Mouse (Mus musculus) midbrain, embryonic 11.5 days (tissue): ENCODE measurements at regions not wholly inside any gene's neighbourhood (a gene's known extent, or its start where the extent isn't known, plus 50 kb on each side); places are given as distances from the start of the nearest gene placed in this dataset.

Experiments used
- ATAC-seq: fragments of 200-750 bp; cut with Nextera tagmentation; 2 replicates; pipeline ENCODE4 v1.8.0; 2017; ENCODE audit warnings: moderate TSS enrichment, moderate library complexity; ENCODE audit not compliant: low FRiP score
- DNase-seq: peaks from one replicate; pipeline ENCODE4 v3.0.0; 2015; ENCODE audit warnings: low spot score; ENCODE audit errors: missing footprints
- H3K27ac ChIP-seq: fragments of 300-500 bp; sonication (generic); 2 replicates; pipeline ENCODE4 v1.5.1; 2014; ENCODE audit warnings: low read depth, low read length
- H3K27me3 ChIP-seq: fragments of 300-500 bp; sonication (generic); 2 replicates; pipeline ENCODE4 v1.6.1; 2014; ENCODE audit warnings: mild to moderate bottlenecking, low read length, moderate library complexity, mixed read lengths; ENCODE audit not compliant: control insufficient read depth, insufficient read depth
- H3K36me3 ChIP-seq: fragments of 300-500 bp; sonication (generic); 2 replicates; pipeline ENCODE4 v1.6.1; 2014; ENCODE audit warnings: mild to moderate bottlenecking, low read length, moderate library complexity, mixed read lengths; ENCODE audit not compliant: control insufficient read depth, insufficient read depth
- H3K4me1 ChIP-seq: fragments of 300-500 bp; sonication (generic); 2 replicates; pipeline ENCODE4 v1.6.1; 2014; ENCODE audit warnings: low read length; ENCODE audit not compliant: control insufficient read depth, insufficient read depth
- H3K4me2 ChIP-seq: fragments of 300-500 bp; sonication (generic); 2 replicates; pipeline ENCODE4 v1.6.1; 2014; ENCODE audit warnings: mild to moderate bottlenecking, moderate library complexity
- H3K4me3 ChIP-seq: fragments of 300-500 bp; sonication (generic); 2 replicates; pipeline ENCODE4 v1.5.1; 2014; ENCODE audit warnings: low read depth, low read length
- H3K9ac ChIP-seq: fragments of 300-500 bp; sonication (generic); 2 replicates; pipeline ENCODE4 v1.6.1; 2014; ENCODE audit warnings: low read length
- H3K9me3 ChIP-seq: fragments of 300-500 bp; sonication (generic); 2 replicates; pipeline ENCODE4 v1.6.1; 2016; ENCODE audit warnings: low read length; ENCODE audit not compliant: control insufficient read depth
- WGBS: fragments of 180-500 bp; shearing (Covaris S2); extraction: QIAGEN DNeasy Blood & Tissue Kit; methylation state at CpG from one replicate; pipeline ENCODE4 v1.1.7; 2014; 5-methylcytosine and 5-hydroxymethylcytosine counted together

DNA sequence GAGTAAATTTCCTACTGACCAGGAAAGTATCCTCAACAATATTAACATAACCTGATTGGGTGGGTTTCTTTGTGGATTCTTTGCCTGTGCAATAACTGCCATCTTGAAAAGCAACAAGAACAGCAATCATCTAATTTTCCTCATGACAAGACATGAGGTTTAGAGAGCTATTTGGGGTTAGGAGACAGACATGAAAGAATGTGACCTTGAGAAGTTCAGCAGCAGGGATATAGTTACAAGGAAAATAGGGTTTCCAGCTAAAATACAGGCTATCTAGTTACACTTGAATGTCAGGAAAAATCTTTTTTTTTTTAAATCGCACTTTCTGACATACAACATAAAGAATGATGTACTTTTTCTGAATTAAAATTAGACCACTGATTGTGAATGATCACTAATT is 83.7 kb upstream of the Lama2 start:
- H3K4me3 ChIP-seq = no peak overlapping the region
- no peaks in the 10 kb centered on the region for H3K27me3 ChIP-seq
- 70% methylated on average over 1 of the region's 1 CpGs for WGBS
- DNase-seq (no peak), ATAC-seq (no peak)
- no peaks in the 10 kb centered on the region for H3K9me3 ChIP-seq
- H3K4me2 ChIP-seq = no peak overlapping the region
- no peak overlapping the region for H3K9ac ChIP-seq
- H3K4me1 ChIP-seq = no peaks in the 10 kb centered on the region
- no peaks in the 10 kb centered on the region for H3K36me3 ChIP-seq
- no peak overlapping the region for H3K27ac ChIP-seq

- no peaks in the 10 kb centered on the region for H3K27me3 ChIP-seq
- H3K27ac ChIP-seq = no peak overlapping the region
- H3K9me3 ChIP-seq = no peaks in the 10 kb centered on the region
- H3K4me3 ChIP-seq = no peak overlapping the region
- peak; percentile 70 for ATAC-seq
- no peak overlapping the region for H3K4me2 ChIP-seq
- no peak for DNase-seq
- H3K36me3 ChIP-seq = no peaks in the 10 kb centered on the region
- 41% methylated on average over 6 of the region's 6 CpGs for WGBS
- H3K4me1 ChIP-seq = no peaks in the 10 kb centered on the region
- H3K9ac ChIP-seq = no peak overlapping the region
These were observed 78.7 kb upstream of the Lama2 start for GRCm38 (mm10) chr10:27698305-27698704.

- no peaks in the 10 kb centered on the region for H3K4me1 ChIP-seq
- no peaks in the 10 kb centered on the region for H3K9me3 ChIP-seq
- no peak overlapping the region for H3K4me3 ChIP-seq
- ATAC-seq (no peak), DNase-seq (no peak)
- H3K27me3 ChIP-seq = no peaks in the 10 kb centered on the region
- H3K27ac ChIP-seq = no peak overlapping the region
- 80% methylated on average over 2 of the region's 2 CpGs for WGBS
- H3K9ac ChIP-seq = no peak overlapping the region
- H3K36me3 ChIP-seq = no peaks in the 10 kb centered on the region
- H3K4me2 ChIP-seq = no peak overlapping the region
These were observed 61.8 kb upstream of the Lama2 start for GRCm38 (mm10) chr10:27681376-27681775.

GRCm38 (mm10) chr10:27675579-27675978 is 56.0 kb upstream of the Lama2 start:
- Histone ChIP-seq H3K36me3 (no peaks in the 10 kb centered on the region), H3K4me3 (no peak overlapping the region), H3K4me1 (no peaks in the 10 kb centered on the region), H3K4me2 (no peak overlapping the region), H3K9ac (no peak overlapping the region), H3K9me3 (no peaks in the 10 kb centered on the region), H3K27ac (no peak overlapping the region), H3K27me3 (no peaks in the 10 kb centered on the region)
- ATAC-seq (no peak), DNase-seq (no peak)
- 91% methylated on average over 1 of the region's 1 CpGs for WGBS

DNA sequence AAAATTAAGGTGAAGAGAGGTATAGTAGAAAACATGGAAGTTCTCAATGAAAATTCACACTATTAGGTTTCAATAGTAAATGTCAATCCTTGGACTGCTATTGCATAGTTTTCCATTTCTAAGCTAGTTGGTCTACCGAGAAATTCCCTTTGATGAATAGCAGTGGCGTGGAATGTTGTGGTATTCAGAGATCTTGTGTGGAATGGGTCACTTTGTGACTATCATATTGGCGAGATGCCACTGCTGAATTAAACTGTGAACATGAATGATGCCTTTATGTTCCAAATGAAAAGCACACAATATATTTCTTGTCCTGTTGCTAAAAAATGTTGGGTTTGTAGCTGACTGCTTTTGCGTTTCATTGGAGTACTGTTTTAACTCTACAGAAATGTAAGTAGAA is 54.8 kb upstream of the Lama2 start:
- no peak overlapping the region for H3K4me2 ChIP-seq
- H3K27me3 ChIP-seq = no peaks in the 10 kb centered on the region
- DNase-seq (no peak), ATAC-seq (no peak)
- no peaks in the 10 kb centered on the region for H3K9me3 ChIP-seq
- no peak overlapping the region for H3K4me3 ChIP-seq
- WGBS = 87% methylated on average over 4 of the region's 4 CpGs
- H3K9ac ChIP-seq = no peak overlapping the region
- H3K36me3 ChIP-seq = no peaks in the 10 kb centered on the region
- no peaks in the 10 kb centered on the region for H3K4me1 ChIP-seq
- H3K27ac ChIP-seq = no peak overlapping the region
